Mouse (Mus musculus) kidney, adult 2 months (tissue): Measurements from ENCODE around the gene Nav2.

Experiments
- CTCF ChIP-seq: fragments of 200-500 bp; conservative IDR thresholded peaks from 2 replicates; pipeline ENCODE4 v1.5.1; 2011; ENCODE audit warnings: low read depth, mild to moderate bottlenecking, control low read depth, low read length, moderate library complexity, mixed read lengths; ENCODE audit not compliant: insufficient read depth, insufficient read length
- POLR2A ChIP-seq: fragments of 200-500 bp; IDR thresholded peaks from one replicate; pipeline ENCODE4 v1.6.1; 2011; ENCODE audit warnings: low read depth, low read length, control low read depth

GRCm38 (mm10) chr7:49209526-49209925 is 301.0 kb downstream of the Nav2 start:
- TF ChIP-seq POLR2A = no peak
- TF ChIP-seq CTCF = no peak
